Mouse (Mus musculus): Measurements from ENCODE around the gene Mfn2.

Gene Mfn2

GRCm38 (mm10) chr4:147904313-147905089 is at the start of gene Mfn2:
Mfn2 (minus strand) TSS chr4:147904704.
- DNase-seq (ENCODE audit: low spot score in 2 of 2): peak; percentile 87 to 88

DNA sequence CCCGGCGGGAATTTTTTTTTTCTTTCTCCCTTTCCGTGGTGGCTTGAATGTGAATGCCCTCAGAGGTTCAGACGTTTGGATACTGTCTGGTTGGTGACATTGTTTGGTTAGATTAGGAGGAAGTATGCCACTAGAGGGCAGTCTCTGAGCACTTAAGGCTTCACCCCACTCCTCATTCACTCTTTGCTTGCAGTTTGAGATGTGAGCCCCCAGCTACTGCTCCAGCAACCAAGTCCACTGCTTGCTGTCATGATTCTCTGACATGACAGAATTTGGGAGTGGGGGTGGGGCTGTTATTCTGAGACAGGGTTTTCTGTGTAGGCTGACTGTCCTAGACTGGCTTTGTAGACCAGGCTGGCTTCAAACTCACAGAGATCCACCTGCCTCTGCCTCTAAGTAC is 49.1 kb upstream of the Mfn2 start:
- peak in 1 of 2 experiments; percentile 19 for DNase-seq (ENCODE audit: low spot score in 2 of 2)

GRCm38 (mm10) chr4:147947511-147947910 is 43.0 kb upstream of the Mfn2 start:
- DNase-seq (ENCODE audit: low spot score in 2 of 2): no peak

DNA sequence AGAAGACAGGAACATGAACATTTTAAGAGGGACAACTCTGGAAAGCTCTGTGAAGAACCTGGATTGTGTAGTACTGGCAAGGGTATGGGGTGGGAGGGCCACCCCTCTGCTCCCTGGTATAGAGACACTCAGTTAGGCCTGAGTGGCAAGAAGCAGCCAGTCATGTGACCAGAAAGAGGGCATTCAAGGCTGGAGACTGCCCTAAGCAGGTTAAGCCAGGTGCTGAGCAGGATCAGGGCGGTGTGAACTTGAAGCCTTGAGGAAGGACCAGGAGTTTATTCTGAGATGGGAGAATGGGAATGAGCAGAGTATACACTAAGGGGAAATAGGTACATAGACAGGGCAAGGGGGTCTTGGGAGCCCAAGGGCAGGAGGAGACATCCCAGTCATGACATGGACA is 38.5 kb upstream of the Mfn2 start:
- DNase-seq (ENCODE audit: low spot score in 2 of 2): no peak

DNA sequence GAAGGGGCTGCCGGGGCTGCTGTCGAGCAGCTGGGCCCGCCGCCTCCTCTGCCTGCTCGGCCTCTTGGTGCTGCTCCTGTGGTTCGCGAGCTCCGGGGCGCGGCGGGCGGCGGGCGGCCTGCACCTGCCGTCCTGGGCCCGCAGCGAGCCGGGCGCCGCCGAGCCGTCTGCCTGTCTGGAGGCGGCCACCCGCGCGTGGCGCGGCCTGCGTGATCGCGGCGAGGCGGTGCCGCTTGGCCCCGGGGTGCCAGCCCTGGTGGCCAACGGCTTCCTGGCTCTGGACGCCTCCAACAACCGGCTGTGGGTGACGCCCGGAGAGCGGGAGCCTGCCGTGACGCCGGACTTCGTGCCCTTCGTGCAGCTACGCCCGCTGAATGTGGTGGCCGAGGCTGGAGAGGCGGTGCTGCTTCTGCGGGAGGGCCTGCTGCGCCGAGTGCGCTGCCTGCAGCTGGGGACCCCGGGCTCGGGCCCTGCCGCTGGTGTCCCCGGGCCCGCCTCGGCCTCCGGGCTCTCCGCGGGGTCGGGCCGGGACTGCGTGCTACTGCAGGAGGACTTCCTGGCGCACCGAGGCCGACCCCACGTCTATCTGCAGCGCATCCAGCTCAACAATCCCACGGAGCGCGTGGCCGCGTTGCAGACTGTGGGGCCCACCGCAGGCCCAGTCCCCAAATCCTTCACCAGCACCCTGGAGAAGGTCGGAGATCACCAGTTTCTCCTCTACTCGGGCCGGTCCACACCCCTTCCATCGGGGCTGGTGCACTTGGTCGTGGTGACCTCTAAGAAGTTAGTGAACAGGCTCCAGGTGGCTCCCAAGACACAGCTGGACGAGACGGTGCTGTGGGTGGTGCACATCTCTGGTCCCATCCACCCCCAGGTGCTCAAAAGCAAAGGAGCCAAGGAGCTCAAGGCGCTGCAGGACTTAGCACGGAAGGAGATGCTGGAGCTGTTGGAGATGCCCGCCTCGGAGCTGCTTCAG is 36.8 kb upstream of the Mfn2 start:
- DNase-seq (ENCODE audit: low spot score in 2 of 2): peak; percentile 18 to 26

DNA sequence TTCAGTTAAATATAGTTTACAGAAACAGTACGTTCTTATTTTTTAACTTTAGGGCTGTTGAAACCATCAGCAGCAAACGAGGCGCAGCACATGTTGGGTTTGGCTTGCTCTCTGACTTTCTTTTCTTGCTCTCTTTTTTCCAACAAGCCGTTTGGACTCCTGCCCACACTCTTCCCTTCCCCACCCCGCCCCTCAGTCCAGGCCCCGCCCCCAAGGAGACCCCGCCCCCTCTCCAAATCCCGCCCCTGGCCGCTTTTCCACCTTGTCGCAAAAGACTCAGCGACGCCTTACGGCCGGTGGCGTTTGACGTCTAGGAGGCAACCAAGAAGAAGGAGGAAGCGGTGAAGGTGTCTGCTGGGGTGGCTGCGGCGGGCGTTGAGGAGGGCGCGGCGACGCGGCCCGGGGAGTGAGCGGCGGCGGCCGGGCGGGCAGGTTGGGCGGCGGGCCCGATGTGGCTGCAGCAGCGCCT is 36.1 kb upstream of the Mfn2 start, which contains the start of gene 2510039O18Rik:
Gene 2510039O18Rik (plus strand): TSS at position 320 of the 469 bp plus-strand sequence.
- DNase-seq (ENCODE audit: low spot score in 2 of 2): peak; percentile 81 to 84

DNA sequence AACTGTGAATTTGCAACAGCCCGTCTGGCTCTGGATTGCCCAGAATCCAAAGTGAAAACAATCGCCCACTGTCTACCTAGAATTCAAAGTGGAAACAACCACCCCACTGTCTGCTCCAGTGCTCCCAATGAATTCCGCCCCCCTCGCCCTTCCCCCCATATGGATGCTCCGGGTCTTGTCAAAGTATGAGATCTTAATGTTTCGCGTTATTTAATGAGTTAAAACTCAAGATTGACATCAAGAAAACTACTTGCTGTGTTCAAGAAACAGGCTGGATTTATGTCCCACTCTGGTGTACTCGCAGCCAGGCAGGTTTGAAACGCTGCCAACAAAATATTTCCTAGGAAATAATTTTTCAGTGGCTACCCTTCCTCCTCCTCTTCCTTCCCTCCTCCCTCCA is 35.6 kb upstream of the Mfn2 start:
- DNase-seq (ENCODE audit: low spot score in 2 of 2): no peak

DNA sequence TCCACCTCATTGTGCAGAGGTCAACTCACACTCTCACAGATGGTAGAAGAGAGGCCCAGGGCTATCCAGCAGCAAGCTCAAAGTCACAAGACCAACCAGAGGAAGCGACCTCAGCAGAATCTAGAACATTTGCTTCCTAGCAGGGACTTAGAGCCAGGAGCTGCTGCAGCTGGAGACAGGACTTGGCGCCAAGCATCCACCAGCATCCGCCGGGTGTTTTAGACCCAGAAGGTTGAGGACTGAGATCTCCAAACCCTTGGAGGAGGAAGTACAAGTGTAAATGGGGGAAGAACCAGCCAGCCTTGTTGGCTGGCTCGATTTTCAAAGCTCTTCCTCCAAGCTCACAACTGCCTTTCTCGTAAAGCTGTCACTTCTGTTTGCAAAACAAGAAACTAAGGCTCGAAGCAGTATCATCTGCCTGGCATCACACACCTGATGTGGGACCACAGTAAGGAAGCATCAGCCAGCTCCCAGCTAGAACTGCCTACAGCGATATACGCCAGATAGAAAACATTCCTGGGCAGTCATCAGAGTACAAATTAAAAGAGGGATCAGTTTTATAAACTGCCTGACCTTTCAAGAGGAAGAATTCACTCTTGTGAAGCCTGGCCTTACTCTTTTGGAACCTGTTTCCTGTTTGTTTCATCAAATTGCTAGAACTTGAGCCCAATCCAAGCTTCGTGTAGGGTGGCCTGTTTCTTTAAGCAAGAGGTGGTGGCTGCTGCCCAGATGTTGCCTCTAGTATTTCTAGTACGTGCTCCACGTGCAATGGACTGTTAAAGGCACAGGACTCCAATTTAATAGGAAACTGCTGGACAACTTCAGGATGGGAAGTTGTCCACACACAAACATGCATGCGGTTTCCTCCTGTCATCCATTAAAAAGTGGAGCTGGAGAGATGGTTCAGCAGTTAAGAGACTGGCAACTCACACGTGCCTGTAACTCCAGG is 33.9 kb upstream of the Mfn2 start:
- DNase-seq (ENCODE audit: low spot score in 2 of 2): no peak

GRCm38 (mm10) chr4:147937486-147937885 is 33.0 kb upstream of the Mfn2 start:
- DNase-seq (ENCODE audit: low spot score in 2 of 2): no peak

- DNase-seq (ENCODE audit: low spot score in 2 of 2): no peak
Measured at GRCm38 (mm10) chr4:147937021-147937420, 32.5 kb upstream of the Mfn2 start.

DNA sequence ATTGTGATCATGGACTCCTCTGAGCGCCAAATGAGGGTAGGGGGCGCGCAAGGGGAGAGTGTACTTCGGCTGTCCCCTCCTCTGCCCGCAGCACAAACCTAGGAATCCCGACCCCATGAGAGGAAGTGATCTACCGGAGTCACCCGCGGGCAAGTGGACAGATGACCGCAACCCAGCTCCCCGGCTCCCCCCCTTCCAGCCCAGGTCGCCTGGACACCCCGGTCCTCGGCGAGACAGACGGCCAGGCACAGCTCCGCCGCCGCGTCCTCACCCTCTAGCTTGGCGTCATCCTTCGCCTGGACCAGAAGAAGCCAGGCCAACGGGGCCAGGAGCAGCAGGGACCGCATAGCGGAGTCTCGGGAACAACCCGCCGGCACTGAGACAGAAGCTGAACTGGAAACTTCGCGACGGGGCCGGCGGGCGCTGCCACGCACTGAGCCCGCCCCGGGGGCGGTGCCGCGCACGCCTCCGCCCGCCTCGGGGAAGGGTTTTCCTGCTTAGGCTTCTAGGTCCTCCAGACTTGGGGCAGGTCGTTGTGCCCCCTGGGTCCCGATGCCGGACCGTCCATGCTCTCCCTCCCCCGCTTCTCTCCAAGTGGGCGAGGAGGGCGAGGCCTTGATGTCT is 31.9 kb upstream of the Mfn2 start, which contains the start of gene Plod1:
Gene Plod1 (minus strand): TSS at position 437 of the 624 bp plus-strand sequence.
- peak; percentile 39 to 53 for DNase-seq (ENCODE audit: low spot score in 2 of 2)

GRCm38 (mm10) chr4:147935904-147936303 is 31.4 kb upstream of the Mfn2 start:
- DNase-seq (ENCODE audit: low spot score in 2 of 2): no peak

GRCm38 (mm10) chr4:147934611-147935010 is 30.1 kb upstream of the Mfn2 start:
- DNase-seq (ENCODE audit: low spot score in 2 of 2): no peak

DNA sequence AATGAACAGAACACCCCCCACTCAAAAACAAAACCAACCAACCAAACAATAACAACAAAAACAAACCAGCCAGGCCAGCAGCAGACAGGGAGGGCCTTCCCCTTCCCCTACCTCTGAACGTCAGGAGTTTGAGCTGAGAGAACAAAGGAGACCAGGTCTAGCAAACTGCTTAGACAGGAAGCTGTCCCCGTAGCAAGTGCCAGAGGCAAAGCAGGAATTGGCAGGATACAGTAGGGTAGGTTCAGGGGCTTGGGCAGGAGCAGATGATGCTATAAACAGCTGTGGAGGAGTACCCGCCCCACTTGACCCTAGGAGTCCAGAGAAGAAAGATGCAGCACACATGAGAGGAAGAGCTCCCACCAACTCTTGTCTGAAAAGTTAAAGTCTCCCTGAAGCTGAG is 29.6 kb upstream of the Mfn2 start:
- DNase-seq (ENCODE audit: low spot score in 2 of 2): no peak

- no peak for DNase-seq (ENCODE audit: low spot score in 2 of 2)
Measured at GRCm38 (mm10) chr4:147930946-147931345, 26.4 kb upstream of the Mfn2 start.

DNA sequence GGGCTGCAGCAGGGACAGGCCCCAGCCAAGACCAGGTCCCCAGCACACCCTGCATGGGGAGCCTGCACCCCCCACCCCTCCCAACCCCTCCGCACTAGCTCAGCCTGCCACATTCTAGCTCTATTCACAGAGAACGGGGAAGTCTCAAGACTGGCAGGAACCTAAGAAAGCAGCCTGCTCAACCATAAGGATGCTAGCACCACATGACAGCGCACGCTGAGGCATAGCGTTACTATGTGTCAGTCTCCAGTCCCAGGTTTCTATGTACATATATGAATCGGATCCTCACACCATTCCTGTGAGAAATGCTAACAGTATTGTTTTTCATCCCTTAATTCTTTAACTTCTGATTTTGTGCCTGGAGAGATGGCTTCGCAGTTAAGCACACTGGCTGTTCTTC is 24.0 kb upstream of the Mfn2 start:
- DNase-seq (ENCODE audit: low spot score in 2 of 2): no peak

DNA sequence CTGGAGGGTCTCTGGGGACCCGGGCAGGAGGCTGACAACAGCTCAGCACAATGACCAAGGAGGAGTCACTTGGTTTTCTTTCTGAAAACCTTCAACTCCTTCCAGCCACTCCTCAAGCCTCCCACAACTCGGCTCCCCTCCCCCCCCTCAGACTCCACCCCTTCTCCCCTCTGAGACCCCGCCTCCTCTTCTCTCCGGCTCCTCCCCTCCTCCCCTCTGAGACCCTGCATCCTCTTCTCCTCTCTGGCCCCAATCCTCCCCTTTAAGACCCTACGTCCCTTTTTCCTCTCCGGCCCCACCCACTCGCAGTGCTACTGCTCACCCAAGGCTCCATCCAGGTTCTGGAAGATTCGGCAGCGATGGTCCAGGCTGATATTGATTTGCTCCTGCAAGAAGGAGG is 23.6 kb upstream of the Mfn2 start:
- no peak for DNase-seq (ENCODE audit: low spot score in 2 of 2)

DNA sequence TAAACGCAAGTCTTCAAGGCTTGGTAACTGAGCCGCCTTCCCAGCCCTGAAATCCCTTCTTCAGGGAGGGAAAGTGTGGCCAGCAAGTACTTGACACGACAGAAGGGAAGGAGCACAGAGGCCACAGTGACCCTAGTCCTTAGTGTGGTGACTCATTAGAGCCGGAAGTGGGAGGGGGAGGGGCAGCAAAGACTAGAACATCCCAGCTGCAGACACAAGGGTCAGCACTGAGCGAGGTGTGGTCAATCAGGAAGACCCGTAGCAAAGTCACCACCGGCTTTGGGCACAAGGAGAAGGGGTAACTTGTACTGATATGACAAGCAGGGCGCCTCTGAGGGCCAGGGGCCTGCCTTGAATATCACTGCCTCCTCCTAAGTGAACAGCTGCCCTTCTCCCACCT is 23.2 kb upstream of the Mfn2 start:
- DNase-seq (ENCODE audit: low spot score in 2 of 2): peak; percentile 37 to 47

- DNase-seq (ENCODE audit: low spot score in 2 of 2): no peak
Measured at GRCm38 (mm10) chr4:147922341-147922740, 17.8 kb upstream of the Mfn2 start.

GRCm38 (mm10) chr4:147920973-147921372 is 16.5 kb upstream of the Mfn2 start:
- no peak for DNase-seq (ENCODE audit: low spot score in 2 of 2)
